Mouse (Mus musculus): ENCODE results near the gene Notch2. TPM values are rescaled to one million over a fixed set of nuclear protein-coding genes. Genes with fewer than 3 reads are reported as not detected.

The Notch2 gene
- polyA plus RNA-seq, 1 experiment from 2014 or later: 31.1 TPM

DNA sequence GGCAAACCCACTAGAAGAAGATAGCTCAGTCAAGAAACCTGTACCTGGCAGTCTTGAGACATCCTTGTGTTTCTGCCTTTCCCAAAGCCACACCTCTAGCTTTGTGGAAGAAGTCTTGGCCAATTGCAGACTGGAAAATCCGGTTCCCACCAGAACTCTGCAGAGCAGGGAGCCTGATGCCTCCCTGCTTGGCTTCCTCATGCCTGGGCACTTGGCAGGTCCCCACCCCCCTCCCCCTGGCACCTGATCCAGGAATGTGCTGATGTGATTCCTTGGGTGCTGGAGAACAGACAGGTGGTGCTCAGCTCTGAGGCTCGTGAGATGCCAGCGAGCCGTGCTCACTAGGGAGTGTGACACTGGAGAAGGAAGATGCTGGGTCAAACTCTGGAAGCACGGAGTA, 85.3 kb downstream of the Notch2 start:
- Histone ChIP-seq H3K36me3 (ENCODE audit: insufficient read depth, low read length) (peaks cover 62% of the 10 kb centered on the region), H3K27ac (ENCODE audit: low read length) (peak overlapping the region; percentile 65), H3K4me2 (replicated peaks; ENCODE audit: low read depth, low read length) (no peak overlapping the region), H3K4me1 (ENCODE audit: insufficient read depth, low read length) (peaks cover 20% of the 10 kb centered on the region), H3K9ac (replicated peaks; ENCODE audit: low read length) (no peak overlapping the region), H3K4me3 (ENCODE audit: low read length) (no peak overlapping the region), H3K9me3 (ENCODE audit: low read length) (peaks cover 11% of the 10 kb centered on the region), H3K27me3 (ENCODE audit: insufficient read depth, low read length) (no peaks in the 10 kb centered on the region)
- WGBS: 77% methylated on average over 5 of the region's 5 CpGs
- peak; percentile 69 for ATAC-seq (ENCODE audit: low FRiP score, low TSS enrichment)

GRCm38 (mm10) chr3:98099287-98099686, 86.0 kb downstream of the Notch2 start:
- no peak for ATAC-seq (ENCODE audit: low FRiP score, low TSS enrichment)
- Histone ChIP-seq H3K27me3 (ENCODE audit: insufficient read depth, low read length) (no peaks in the 10 kb centered on the region), H3K9me3 (ENCODE audit: low read length) (peaks cover 11% of the 10 kb centered on the region), H3K9ac (replicated peaks; ENCODE audit: low read length) (no peak overlapping the region), H3K4me2 (replicated peaks; ENCODE audit: low read depth, low read length) (no peak overlapping the region), H3K4me3 (ENCODE audit: low read length) (no peak overlapping the region), H3K27ac (ENCODE audit: low read length) (peak overlapping the region; percentile 65; the same call in 1 of the 2 replicates), H3K36me3 (ENCODE audit: insufficient read depth, low read length) (peaks cover 68% of the 10 kb centered on the region), H3K4me1 (ENCODE audit: insufficient read depth, low read length) (peaks cover 16% of the 10 kb centered on the region)
- WGBS: 85% methylated on average over 10 of the region's 10 CpGs

DNA sequence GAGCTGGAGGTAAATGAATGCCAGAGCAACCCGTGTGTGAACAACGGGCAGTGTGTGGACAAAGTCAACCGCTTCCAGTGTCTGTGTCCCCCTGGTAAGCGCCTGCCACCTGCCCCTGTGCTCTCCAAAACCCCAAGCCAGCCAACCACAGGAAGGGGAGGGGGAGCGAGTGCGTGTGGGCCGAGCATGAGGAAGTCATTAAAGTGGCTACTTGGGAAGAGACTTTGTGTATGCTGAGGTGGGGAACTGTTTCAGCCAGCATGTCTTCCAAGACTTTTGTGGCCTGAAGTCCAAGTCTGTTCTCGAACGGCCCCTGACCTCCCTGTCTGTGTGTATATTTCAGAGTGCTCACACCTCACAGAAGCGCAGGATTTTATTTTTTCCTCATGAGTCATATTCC, 88.2 kb downstream of the Notch2 start:
- H3K27me3 ChIP-seq (ENCODE audit: insufficient read depth, low read length): no peaks in the 10 kb centered on the region
- no peak overlapping the region for H3K9ac ChIP-seq (replicated peaks; ENCODE audit: low read length)
- H3K4me2 ChIP-seq (replicated peaks; ENCODE audit: low read depth, low read length): no peak overlapping the region
- no peak for ATAC-seq (ENCODE audit: low FRiP score, low TSS enrichment)
- H3K4me3 ChIP-seq (ENCODE audit: low read length): no peak overlapping the region
- H3K36me3 ChIP-seq (ENCODE audit: insufficient read depth, low read length): peaks cover 75% of the 10 kb centered on the region
- peak overlapping the region; percentile 45 for H3K27ac ChIP-seq (ENCODE audit: low read length)
- H3K9me3 ChIP-seq (ENCODE audit: low read length): peaks cover 11% of the 10 kb centered on the region
- WGBS: 58% methylated on average over 10 of the region's 10 CpGs
- H3K4me1 ChIP-seq (ENCODE audit: insufficient read depth, low read length): peaks cover 21% of the 10 kb centered on the region

DNA sequence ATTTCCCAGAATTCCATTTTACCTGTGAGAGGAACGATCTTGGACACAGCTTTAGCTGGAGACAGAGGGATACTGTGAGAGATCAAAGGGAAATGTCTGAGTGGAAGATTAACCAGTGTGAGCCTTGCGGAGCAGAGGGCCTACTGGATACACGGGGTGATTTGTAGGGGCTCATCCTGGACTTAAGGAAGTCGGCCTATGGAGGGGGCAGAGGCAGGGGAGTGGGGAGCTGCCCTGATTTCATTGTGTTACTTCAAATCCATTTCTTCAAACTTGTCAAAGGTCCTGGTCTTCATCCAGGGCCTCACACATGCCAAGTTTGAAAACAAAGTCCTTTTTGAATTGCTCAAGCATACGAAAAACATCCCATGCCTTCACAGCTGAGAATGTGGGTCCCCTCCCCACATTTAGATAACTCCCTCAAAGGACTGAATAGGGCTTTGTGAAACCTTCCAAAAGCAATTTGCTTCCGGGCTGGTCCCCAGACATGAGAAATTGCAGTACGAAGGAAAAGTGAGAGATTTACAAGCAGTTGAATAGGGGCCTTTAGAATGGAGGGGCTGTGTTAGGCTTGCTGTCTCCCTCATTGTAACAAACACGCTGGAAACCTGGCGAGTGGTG, 91.6 kb downstream of the Notch2 start:
- peak overlapping the region; percentile 74 for H3K27ac ChIP-seq (ENCODE audit: low read length)
- ATAC-seq (ENCODE audit: low FRiP score, low TSS enrichment): 0 out of 2 replicates have a peak, but pooled peaks have one; percentile 53
- H3K4me3 ChIP-seq (ENCODE audit: low read length): no peak overlapping the region
- no peaks in the 10 kb centered on the region for H3K27me3 ChIP-seq (ENCODE audit: insufficient read depth, low read length)
- H3K9me3 ChIP-seq (ENCODE audit: low read length): peaks cover 11% of the 10 kb centered on the region
- no peak overlapping the region for H3K9ac ChIP-seq (replicated peaks; ENCODE audit: low read length)
- H3K4me1 ChIP-seq (ENCODE audit: insufficient read depth, low read length): peaks cover 16% of the 10 kb centered on the region
- WGBS: 60% methylated on average over 9 of the region's 9 CpGs
- H3K4me2 ChIP-seq (replicated peaks; ENCODE audit: low read depth, low read length): no peak overlapping the region
- peaks cover 77% of the 10 kb centered on the region for H3K36me3 ChIP-seq (ENCODE audit: insufficient read depth, low read length)

DNA sequence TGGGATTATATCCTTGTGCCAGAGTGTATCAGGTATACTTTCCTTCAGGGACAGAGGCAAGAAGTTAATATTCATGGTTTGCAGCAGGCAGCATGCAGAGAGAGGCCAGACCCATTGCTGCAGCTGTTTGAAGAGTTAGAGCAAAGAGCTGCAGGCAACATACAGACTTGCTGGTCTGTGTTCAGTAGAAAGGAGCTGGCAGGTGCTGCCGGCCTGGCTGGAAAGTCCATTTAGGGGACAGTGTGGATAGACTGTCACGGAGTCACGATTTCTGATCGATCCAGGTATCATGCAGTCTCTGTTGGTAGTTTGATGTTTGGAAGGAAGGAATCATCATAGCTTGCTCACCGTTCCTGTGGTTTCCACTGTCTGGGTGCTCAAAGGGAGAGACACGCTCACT, 92.2 kb downstream of the Notch2 start:
- Histone ChIP-seq H3K36me3 (ENCODE audit: insufficient read depth, low read length) (peaks cover 72% of the 10 kb centered on the region), H3K4me3 (ENCODE audit: low read length) (no peak overlapping the region), H3K9ac (replicated peaks; ENCODE audit: low read length) (no peak overlapping the region), H3K4me1 (ENCODE audit: insufficient read depth, low read length) (peaks cover 16% of the 10 kb centered on the region), H3K27ac (ENCODE audit: low read length) (peak overlapping the region; percentile 74), H3K4me2 (replicated peaks; ENCODE audit: low read depth, low read length) (no peak overlapping the region), H3K27me3 (ENCODE audit: insufficient read depth, low read length) (no peaks in the 10 kb centered on the region), H3K9me3 (ENCODE audit: low read length) (peaks cover 11% of the 10 kb centered on the region)
- ATAC-seq (ENCODE audit: low FRiP score, low TSS enrichment): no peak
- 80% methylated on average over 6 of the region's 6 CpGs for WGBS

DNA sequence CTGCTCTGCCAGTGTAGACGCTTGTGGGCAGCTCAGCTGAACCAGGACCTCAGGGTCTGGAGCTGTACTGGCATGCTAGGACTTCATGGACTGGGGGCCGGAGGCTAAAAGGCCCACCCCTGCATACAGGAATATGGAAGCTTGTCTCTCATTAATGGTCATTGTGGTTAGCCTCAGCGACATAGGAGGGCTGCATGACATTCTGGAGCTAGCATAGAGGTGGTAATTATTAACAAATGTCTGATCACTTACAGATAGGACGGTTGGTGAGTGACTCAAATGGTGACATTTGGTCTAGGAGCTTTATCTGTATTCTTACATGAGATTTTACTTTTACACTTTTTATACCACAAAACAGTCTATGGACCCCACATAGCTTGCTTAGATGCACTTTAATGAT, 92.8 kb downstream of the Notch2 start:
- Histone ChIP-seq H3K36me3 (ENCODE audit: insufficient read depth, low read length) (peaks cover 66% of the 10 kb centered on the region), H3K9ac (replicated peaks; ENCODE audit: low read length) (no peak overlapping the region), H3K4me2 (replicated peaks; ENCODE audit: low read depth, low read length) (no peak overlapping the region), H3K9me3 (ENCODE audit: low read length) (peaks cover 11% of the 10 kb centered on the region), H3K4me1 (ENCODE audit: insufficient read depth, low read length) (peaks cover 16% of the 10 kb centered on the region), H3K4me3 (ENCODE audit: low read length) (no peak overlapping the region), H3K27me3 (ENCODE audit: insufficient read depth, low read length) (no peaks in the 10 kb centered on the region), H3K27ac (ENCODE audit: low read length) (peak overlapping the region; percentile 74)
- WGBS: 70% methylated on average over 4 of the region's 4 CpGs
- ATAC-seq (ENCODE audit: low FRiP score, low TSS enrichment): peak; percentile 32; the same call in 1 of the 2 replicates

GRCm38 (mm10) chr3:98106590-98107313, 93.4 kb downstream of the Notch2 start:
- peaks cover 66% of the 10 kb centered on the region for H3K36me3 ChIP-seq (ENCODE audit: insufficient read depth, low read length)
- no peaks in the 10 kb centered on the region for H3K27me3 ChIP-seq (ENCODE audit: insufficient read depth, low read length)
- peak overlapping the region; percentile 74; the same call in 1 of the 2 replicates for H3K27ac ChIP-seq (ENCODE audit: low read length)
- H3K4me3 ChIP-seq (ENCODE audit: low read length): no peak overlapping the region
- WGBS: 90% methylated on average over 12 of the region's 12 CpGs
- H3K4me1 ChIP-seq (ENCODE audit: insufficient read depth, low read length): peaks cover 16% of the 10 kb centered on the region
- H3K4me2 ChIP-seq (replicated peaks; ENCODE audit: low read depth, low read length): no peak overlapping the region
- ATAC-seq (ENCODE audit: low FRiP score, low TSS enrichment): no peak
- H3K9ac ChIP-seq (replicated peaks; ENCODE audit: low read length): no peak overlapping the region
- H3K9me3 ChIP-seq (ENCODE audit: low read length): peaks cover 11% of the 10 kb centered on the region

- Histone ChIP-seq H3K4me2 (replicated peaks; ENCODE audit: low read depth, low read length) (no peak overlapping the region), H3K27me3 (ENCODE audit: insufficient read depth, low read length) (no peaks in the 10 kb centered on the region), H3K4me3 (ENCODE audit: low read length) (no peak overlapping the region), H3K9me3 (ENCODE audit: low read length) (no peaks in the 10 kb centered on the region), H3K9ac (replicated peaks; ENCODE audit: low read length) (no peak overlapping the region), H3K27ac (ENCODE audit: low read length) (peak overlapping the region; percentile 23; the same call in 1 of the 2 replicates), H3K4me1 (ENCODE audit: insufficient read depth, low read length) (peaks cover 14% of the 10 kb centered on the region), H3K36me3 (ENCODE audit: insufficient read depth, low read length) (peaks cover 65% of the 10 kb centered on the region)
- WGBS: 54% methylated on average over 4 of the region's 4 CpGs
- ATAC-seq (ENCODE audit: low FRiP score, low TSS enrichment): no peak
Measured at GRCm38 (mm10) chr3:98108416-98108815, 95.1 kb downstream of the Notch2 start.

- no peak overlapping the region for H3K27ac ChIP-seq (ENCODE audit: low read length)
- no peaks in the 10 kb centered on the region for H3K27me3 ChIP-seq (ENCODE audit: insufficient read depth, low read length)
- H3K4me2 ChIP-seq (replicated peaks; ENCODE audit: low read depth, low read length): no peak overlapping the region
- ATAC-seq (ENCODE audit: low FRiP score, low TSS enrichment): no peak
- H3K9me3 ChIP-seq (ENCODE audit: low read length): no peaks in the 10 kb centered on the region
- peaks cover 14% of the 10 kb centered on the region for H3K4me1 ChIP-seq (ENCODE audit: insufficient read depth, low read length)
- no peak overlapping the region for H3K9ac ChIP-seq (replicated peaks; ENCODE audit: low read length)
- H3K4me3 ChIP-seq (ENCODE audit: low read length): no peak overlapping the region
- WGBS: 91% methylated on average over 3 of the region's 3 CpGs
- peaks cover 62% of the 10 kb centered on the region for H3K36me3 ChIP-seq (ENCODE audit: insufficient read depth, low read length)
Measured at GRCm38 (mm10) chr3:98108866-98109265, 95.5 kb downstream of the Notch2 start.

DNA sequence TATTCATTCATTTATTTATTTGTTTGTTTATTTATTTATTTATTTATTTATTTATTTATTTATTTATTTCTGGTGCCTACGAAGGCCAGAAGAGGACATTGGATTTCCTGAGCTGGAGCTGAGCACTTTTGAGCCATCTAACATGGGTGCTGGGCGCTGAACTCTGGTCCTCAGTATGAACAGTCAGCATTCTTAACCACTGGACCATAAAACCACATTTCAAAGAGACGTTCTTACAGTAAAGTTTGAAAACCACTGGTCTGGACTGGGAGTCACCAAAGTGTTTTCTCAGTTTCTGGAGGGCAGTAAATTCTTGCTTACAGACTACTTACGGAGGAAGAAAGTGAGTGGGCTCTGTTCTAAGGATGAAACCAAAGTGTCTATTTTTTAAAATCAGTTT, 97.3 kb downstream of the Notch2 start:
- Histone ChIP-seq H3K4me3 (ENCODE audit: low read length) (no peak overlapping the region), H3K27ac (ENCODE audit: low read length) (no peak overlapping the region), H3K4me1 (ENCODE audit: insufficient read depth, low read length) (peaks cover 9% of the 10 kb centered on the region), H3K27me3 (ENCODE audit: insufficient read depth, low read length) (no peaks in the 10 kb centered on the region), H3K9me3 (ENCODE audit: low read length) (no peaks in the 10 kb centered on the region), H3K36me3 (ENCODE audit: insufficient read depth, low read length) (peaks cover 60% of the 10 kb centered on the region), H3K4me2 (replicated peaks; ENCODE audit: low read depth, low read length) (no peak overlapping the region), H3K9ac (replicated peaks; ENCODE audit: low read length) (no peak overlapping the region)
- 64% methylated on average over 4 of the region's 4 CpGs for WGBS
- ATAC-seq (ENCODE audit: low FRiP score, low TSS enrichment): peak; percentile 49; the same call in 1 of the 2 replicates

All from kidney, embryonic 16.5 days (tissue).